Mouse (Mus musculus) brown adipose tissue, adult 24 weeks (tissue): Measurements from ENCODE around the gene Prdm13. TPM values are rescaled to one million over a fixed set of nuclear protein-coding genes. Genes with fewer than 3 reads are reported as not detected.

Experiments
- H3K27ac ChIP-seq: fragments of 200-500 bp; replicated peaks from 2 replicates; pipeline ENCODE4 v1.5.1; 2012; ENCODE audit warnings: low read depth, mild to moderate bottlenecking, low read length
- H3K4me1 ChIP-seq: fragments of 200-500 bp; 2 replicates; pipeline ENCODE4 v1.6.1; 2012; ENCODE audit warnings: low read length, mixed read lengths; ENCODE audit not compliant: control insufficient read depth, insufficient read depth, insufficient read length
- H3K4me3 ChIP-seq: fragments of 200-500 bp; 2 replicates; pipeline ENCODE4 v1.5.1; 2012; ENCODE audit warnings: low read depth, mild to moderate bottlenecking, low read length, moderate library complexity; ENCODE audit not compliant: insufficient read depth
- polyA plus RNA-seq: library from polyadenylated mRNA; stranded (reverse); fragments of >200 nt; gene quantifications from 2 replicates; pipeline ENCODE4 v1.2.4, GENCODE M21; 2012; ENCODE audit not compliant: missing spikeins, insufficient read depth, insufficient read length

Gene Prdm13
- polyA plus RNA-seq, 1 experiment, result not detected

GRCm38 (mm10) chr4:21682421-21683150, 3.2 kb downstream of the Prdm13 start:
- Histone ChIP-seq H3K4me1 (no peaks in the 10 kb centered on the region), H3K4me3 (no peak overlapping the region), H3K27ac (no peak overlapping the region)

DNA sequence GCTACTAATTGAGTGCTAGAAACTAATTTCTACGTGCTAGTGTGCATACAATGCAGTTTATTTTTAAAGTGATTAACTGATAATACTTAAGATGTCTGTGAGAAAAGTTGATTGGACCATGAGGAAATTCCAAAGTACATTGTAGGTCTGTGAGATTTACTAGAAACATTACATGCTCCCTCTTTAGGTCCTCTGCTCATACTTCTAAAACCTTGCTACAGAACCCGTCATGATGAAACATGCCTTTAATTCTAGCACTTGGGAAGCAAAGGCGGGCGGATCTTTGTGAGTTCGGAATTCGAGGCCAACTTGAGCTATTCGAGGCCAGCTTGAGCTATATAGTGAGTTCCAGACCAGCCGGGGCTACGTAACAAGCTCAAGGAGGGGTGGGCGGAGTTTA, 4.8 kb downstream of the Prdm13 start:
- Histone ChIP-seq H3K4me1 (no peaks in the 10 kb centered on the region), H3K27ac (no peak overlapping the region), H3K4me3 (no peak overlapping the region)

- Histone ChIP-seq H3K4me1 (no peaks in the 10 kb centered on the region), H3K27ac (no peak overlapping the region), H3K4me3 (no peak overlapping the region)
Observed at GRCm38 (mm10) chr4:21679624-21680480, 5.9 kb downstream of the Prdm13 start.

GRCm38 (mm10) chr4:21678975-21679623, 6.7 kb downstream of the Prdm13 start:
- Histone ChIP-seq H3K4me3 (peak overlapping the region; percentile 33), H3K27ac (no peak overlapping the region), H3K4me1 (no peaks in the 10 kb centered on the region)

- H3K4me3 ChIP-seq, result peak overlapping the region; percentile 33
- no peak overlapping the region for H3K27ac ChIP-seq
- H3K4me1 ChIP-seq, result no peaks in the 10 kb centered on the region
Observed at GRCm38 (mm10) chr4:21678101-21678974, 7.4 kb downstream of the Prdm13 start.

GRCm38 (mm10) chr4:21674691-21675090, 11.1 kb downstream of the Prdm13 start:
- Histone ChIP-seq H3K4me1 (no peaks in the 10 kb centered on the region), H3K27ac (no peak overlapping the region), H3K4me3 (no peak overlapping the region)

- Histone ChIP-seq H3K27ac (no peak overlapping the region), H3K4me3 (no peak overlapping the region), H3K4me1 (no peaks in the 10 kb centered on the region)
Observed at GRCm38 (mm10) chr4:21674042-21674441, 11.7 kb downstream of the Prdm13 start.

DNA sequence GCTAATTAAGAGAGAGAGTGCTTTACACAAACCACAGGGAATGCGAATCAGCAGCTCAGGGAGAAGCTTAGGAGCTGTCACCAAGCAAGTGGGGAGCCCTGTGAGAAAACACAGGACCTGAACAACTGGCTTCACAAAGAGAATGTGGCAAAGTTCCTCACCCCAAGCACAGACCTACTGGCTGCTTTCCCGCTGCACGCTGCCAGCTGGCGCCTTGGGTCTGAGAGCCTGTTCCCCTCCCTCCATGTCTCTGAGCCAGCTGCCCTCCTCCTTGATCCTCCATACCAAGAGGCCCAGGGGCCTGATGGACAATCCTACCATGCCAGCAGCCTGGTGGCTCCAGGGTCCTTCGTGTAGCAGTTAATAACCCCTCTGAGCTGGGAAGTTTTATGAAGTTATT, 19.8 kb downstream of the Prdm13 start:
- Histone ChIP-seq H3K4me1 (no peaks in the 10 kb centered on the region), H3K27ac (no peak overlapping the region), H3K4me3 (no peak overlapping the region)

DNA sequence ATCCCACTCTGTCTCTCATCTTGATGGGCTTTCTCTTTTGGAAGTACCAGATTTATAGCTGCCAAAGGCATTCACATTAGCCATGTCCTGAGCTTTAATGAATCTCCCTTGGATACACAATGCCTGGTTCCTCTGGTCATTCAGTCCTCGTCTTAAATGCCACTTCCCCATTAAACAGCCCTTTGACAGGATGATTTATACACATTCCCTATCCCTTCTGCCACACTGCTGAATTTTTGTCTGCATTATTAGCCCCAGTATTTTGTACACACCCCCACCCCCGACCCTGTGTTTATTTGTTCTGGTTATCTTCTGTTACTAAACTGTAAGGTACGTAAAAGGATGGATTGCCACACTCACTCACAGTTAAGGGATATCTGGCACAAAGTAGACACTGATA, 27.6 kb downstream of the Prdm13 start:
- Histone ChIP-seq H3K4me3 (no peak overlapping the region), H3K27ac (no peak overlapping the region), H3K4me1 (no peaks in the 10 kb centered on the region)

GRCm38 (mm10) chr4:21629275-21629583, 56.5 kb downstream of the Prdm13 start:
- no peak overlapping the region for H3K27ac ChIP-seq
- H3K4me1 ChIP-seq, result no peaks in the 10 kb centered on the region
- no peak overlapping the region for H3K4me3 ChIP-seq

DNA sequence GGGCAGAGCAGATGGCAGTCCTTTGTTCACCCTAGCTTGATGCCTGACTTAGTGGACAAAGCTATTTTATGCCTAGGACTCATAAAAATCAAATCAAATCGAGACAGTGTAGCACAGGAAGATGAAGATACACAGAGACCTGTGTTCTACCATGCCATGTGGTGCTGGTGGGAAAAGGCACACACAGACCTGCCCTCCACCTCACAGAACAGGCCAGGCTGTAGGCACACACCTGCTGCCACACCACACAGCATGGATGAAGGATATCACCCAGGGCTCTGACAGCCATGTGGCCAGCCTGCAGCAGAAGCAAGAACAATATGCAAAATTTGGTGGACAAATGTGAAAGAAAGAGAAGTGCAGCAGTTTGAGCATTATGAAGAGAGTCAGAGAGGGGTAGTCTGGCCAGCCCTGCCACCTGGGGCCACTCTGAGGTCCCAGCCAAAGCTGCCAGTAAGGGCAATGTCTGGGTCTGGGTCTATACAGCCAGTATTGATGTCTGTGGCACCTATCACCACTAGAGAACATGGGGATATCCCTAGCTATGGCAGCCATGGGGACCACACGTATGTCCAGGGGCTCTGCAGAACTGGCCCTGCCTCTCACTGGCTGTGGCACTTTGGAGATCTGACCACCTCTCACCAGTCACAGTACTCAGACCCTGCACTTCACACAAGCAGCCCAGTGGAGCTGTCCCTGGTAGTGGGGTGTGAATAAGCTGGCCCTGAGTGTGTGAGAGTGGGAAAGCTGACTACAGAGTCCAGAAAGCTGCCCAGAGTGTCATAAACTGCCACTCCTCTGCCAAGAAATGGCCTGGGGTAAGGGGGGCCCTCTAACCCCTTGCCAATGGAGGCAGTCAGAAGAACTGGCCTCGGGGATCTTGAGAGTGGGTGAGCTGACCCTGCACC, 57.1 kb downstream of the Prdm13 start:
- H3K4me1 ChIP-seq, result no peaks in the 10 kb centered on the region
- no peak overlapping the region for H3K4me3 ChIP-seq
- H3K27ac ChIP-seq, result no peak overlapping the region
